In genomic region chr1:131671113-131671512, GRCm38 (mm10) we compare ENCODE assay signal across 23 mouse cellular contexts. TPM values are rescaled to one million over a fixed set of nuclear protein-coding genes. Genes with fewer than 3 reads are reported as not detected.
"Had no signal": no experiment of that assay in that cellular context is flagged by ENCODE, and none has a peak within 500 bp of the region (broad histone marks: within the 10 kb centered on the region; RNA-seq: fewer than 3 reads in every experiment).

No protein-coding gene starts in this region.

- DNase-seq: kidney, adult 18-20 months; kidney, adult 9 months; kidney, postnatal 14 days; kidney, postnatal 4 days; layer of hippocampus, adult 9-11 months; liver; lung, adult 18-20 months; lung, postnatal 10 days; lung, postnatal 4 days; midbrain, embryonic 14.5 days; right cerebral cortex, postnatal 4 days; thymus, postnatal 25 days had no signal

- H3K27ac ChIP-seq: limb, embryonic 10.5 days; limb, embryonic 13.5 days; liver, embryonic 12.5 days; liver, embryonic 15.5 days; lung, embryonic 15.5 days; neural tube, embryonic 13.5 days; stomach, embryonic 15.5 days had no signal

- H3K36me3 ChIP-seq: limb, embryonic 10.5 days; limb, embryonic 13.5 days; liver, embryonic 12.5 days; lung, embryonic 15.5 days; neural tube, embryonic 13.5 days; stomach, embryonic 15.5 days had no signal

- H3K4me3 ChIP-seq: limb, embryonic 10.5 days; limb, embryonic 13.5 days; liver, embryonic 12.5 days; liver, embryonic 15.5 days; lung, embryonic 15.5 days; myocyte; neural tube, embryonic 13.5 days; stomach, embryonic 15.5 days had no signal

- ATAC-seq: intestine, embryonic 16.5 days; liver, embryonic 12.5 days had no signal

RNA-seq across cellular contexts. Expression of gene Ctse, which starts 33.0 kb away (rescaled TPM):
- total RNA-seq: layer of hippocampus, postnatal 25 days; left cerebral cortex, postnatal 25 days had no signal
- polyA plus RNA-seq: limb, embryonic 10.5 days; midbrain, embryonic 14.5 days; myocyte; neural tube, embryonic 13.5 days had no signal
